Mouse (Mus musculus): Measurements from ENCODE around the gene Pom121. TPM values are rescaled to one million over a fixed set of nuclear protein-coding genes. Genes with fewer than 3 reads are reported as not detected.

Pom121 gene
- total RNA-seq, 2 experiments from 2014 or later = 7.8 to 9.3 TPM

Small RNAs within 50 kb of the gene (microRNA-seq; reads per million reads assigned to microRNA genes)
- 0.32 to 0.50 reads per million in 2 experiments for gene Mir7033

Other genes starting within 250 kb of the Pom121 start
- gene Tbl2, start 244.9 kb downstream of the Pom121 start, total RNA-seq (2021) = 10 to 100 TPM; 11.9 to 13.3 TPM
- 10 to 100 TPM; 24.7 to 25.3 TPM for gene Bcl7b, start 226.3 kb downstream of the Pom121 start, total RNA-seq (2021)
- gene Baz1b, start 207.3 kb downstream of the Pom121 start, total RNA-seq (2021) = 10 to 100 TPM; 24.1 to 24.8 TPM
- 10 to 100 TPM in 1 of 2 experiments, 1 to 10 TPM in 1; 9.9 to 12.1 TPM for gene Fzd9, start 143.3 kb downstream of the Pom121 start, total RNA-seq (2021)
- gene Fkbp6, start 44.5 kb downstream of the Pom121 start, total RNA-seq (2021) = not detected
- not detected for gene Trim50, start 41.3 kb downstream of the Pom121 start, total RNA-seq (2021)
- gene Nsun5, start 24.6 kb downstream of the Pom121 start, total RNA-seq (2021) = 1 to 10 TPM; 5.2 to 8.1 TPM
- 10 to 100 TPM; 54.1 to 58.9 TPM for gene Hip1, start 150.6 kb upstream of the Pom121 start, total RNA-seq (2021)
- not detected for gene Ccl26, start 169.0 kb upstream of the Pom121 start, total RNA-seq (2021)
- gene Ccl24, start 178.5 kb upstream of the Pom121 start, total RNA-seq (2021) = 1 to 10 TPM; 1.1 to 1.7 TPM
- gene Rhbdd2, start 238.1 kb upstream of the Pom121 start, total RNA-seq (2021) = 10 to 100 TPM in 1 of 2 experiments, 1 to 10 TPM in 1; 9.4 to 10.8 TPM

Data from gastrocnemius, postnatal 14 days (tissue).